Mouse (Mus musculus) E14TG2a.4 (cell line): ENCODE data around the gene Iqck.

Experiments used
- CTCF ChIP-seq: conservative IDR thresholded peaks from 2 replicates; pipeline ENCODE4 v1.5.1; 2014; ENCODE audit warnings: low read length
- NANOG ChIP-seq: IDR thresholded peaks from 2 replicates; pipeline ENCODE4 v1.6.1; 2014; ENCODE audit warnings: borderline replicate concordance, low read length, mixed read lengths
- POU5F1 ChIP-seq: IDR thresholded peaks from 2 replicates; pipeline ENCODE4 v1.6.1; 2014; ENCODE audit warnings: low read length, borderline replicate concordance

- TF ChIP-seq CTCF (peak; percentile 65), POU5F1 (no peak), NANOG (no peak)
Observed at GRCm38 (mm10) chr7:118879466-118880029, 24.0 kb downstream of the Iqck start.
